Mouse (Mus musculus) embryonic facial prominence, embryonic 11.5 days (tissue): ENCODE data around the gene Xrn2. TPM values are rescaled to one million over a fixed set of nuclear protein-coding genes. Genes with fewer than 3 reads are reported as not detected.

Source experiments
- ATAC-seq: fragments of 200-750 bp; cut with Nextera tagmentation; replicated peaks from 2 replicates; pipeline ENCODE4 v1.8.0; 2017; ENCODE audit warnings: low read depth; ENCODE audit not compliant: insufficient number of reproducible peaks, low FRiP score, low TSS enrichment
- DNase-seq: peaks from one replicate; pipeline ENCODE4 v3.0.0-alpha.2; 2015; ENCODE audit warnings: low spot score
- H3K27ac ChIP-seq: fragments of 300-500 bp; sonication (generic); replicated peaks from 2 replicates; pipeline ENCODE4 v1.5.1; 2014; ENCODE audit warnings: mild to moderate bottlenecking, low read depth, low read length, control low read depth
- H3K27me3 ChIP-seq: fragments of 300-500 bp; sonication (generic); 2 replicates; pipeline ENCODE4 v1.6.1; 2014; ENCODE audit warnings: mild to moderate bottlenecking, low read length, moderate library complexity, mixed read lengths; ENCODE audit not compliant: control insufficient read depth, insufficient read depth
- H3K36me3 ChIP-seq: fragments of 300-500 bp; sonication (generic); replicated peaks from 2 replicates; pipeline ENCODE4 v1.6.1; 2014; ENCODE audit warnings: low read depth, mild to moderate bottlenecking, low read length, moderate library complexity, mixed read lengths; ENCODE audit not compliant: control insufficient read depth, insufficient read depth
- H3K4me1 ChIP-seq: fragments of 300-500 bp; sonication (generic); 2 replicates; pipeline ENCODE4 v1.6.1; 2014; ENCODE audit warnings: low read length, mixed read lengths; ENCODE audit not compliant: control insufficient read depth, insufficient read depth
- H3K4me2 ChIP-seq: fragments of 300-500 bp; sonication (generic); 2 replicates; pipeline ENCODE4 v1.6.1; 2014; ENCODE audit warnings: low read depth, mild to moderate bottlenecking, control low read depth, low read length, moderate library complexity
- H3K4me3 ChIP-seq: fragments of 300-500 bp; sonication (generic); 2 replicates; pipeline ENCODE4 v1.5.1; 2014; ENCODE audit warnings: low read depth, low read length, control low read depth
- H3K9ac ChIP-seq: fragments of 300-500 bp; sonication (generic); replicated peaks from 2 replicates; pipeline ENCODE4 v1.6.1; 2014; ENCODE audit warnings: mild to moderate bottlenecking, control low read depth, low read length
- H3K9me3 ChIP-seq: fragments of 300-500 bp; sonication (generic); replicated peaks from 2 replicates; pipeline ENCODE4 v1.6.1; 2016; ENCODE audit warnings: mild to moderate bottlenecking, low read length, inconsistent platforms, mixed read lengths; ENCODE audit not compliant: control insufficient read depth
- WGBS: fragments of 180-500 bp; shearing (Covaris S2); extraction: QIAGEN DNeasy Blood & Tissue Kit; methylation state at CpG from one replicate; pipeline ENCODE4 v1.1.7; 2014; 5-methylcytosine and 5-hydroxymethylcytosine counted together
- polyA plus RNA-seq: library from polyadenylated mRNA; unstranded; fragments of >200 nt; fragmentation: Nextera tagmentation; extraction: Ambion mirVana; gene quantifications from 2 replicates; pipeline ENCODE4 v1.2.1, GENCODE M21; 2014

Xrn2 gene
- 123 and 128 TPM in 2 replicates for polyA plus RNA-seq

DNA sequence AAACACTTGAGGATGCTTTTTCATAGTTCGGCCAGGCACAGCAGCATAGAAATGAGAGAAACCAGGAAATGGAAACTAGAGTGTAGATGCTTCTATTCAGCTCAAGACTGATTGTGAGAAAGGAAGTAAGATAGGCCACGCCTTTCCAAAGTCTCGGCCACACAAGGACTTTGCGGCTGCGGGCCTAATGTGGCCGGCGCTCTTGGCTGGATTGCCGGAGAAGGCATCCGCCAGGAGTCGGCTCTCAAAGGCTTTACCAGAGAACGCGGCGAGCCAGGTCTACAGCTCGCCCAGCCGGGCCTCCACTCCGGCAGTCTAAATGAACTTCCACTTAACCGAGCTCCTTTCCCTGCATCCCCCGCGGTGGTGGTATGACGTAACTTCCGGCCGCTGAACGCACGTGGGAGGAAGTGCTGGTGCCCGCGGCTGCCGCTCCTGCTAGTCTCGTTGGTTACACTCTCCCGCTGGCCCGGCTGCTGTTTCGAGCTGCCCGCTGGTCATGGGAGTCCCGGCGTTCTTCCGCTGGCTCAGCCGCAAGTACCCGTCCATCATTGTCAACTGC, at the start of gene Xrn2:
TSS of gene Xrn2 (plus strand) at position 374 of the 562 bp plus-strand sequence.
- ATAC-seq (peak; percentile 94), DNase-seq (peak; percentile 96)
- Histone ChIP-seq H3K9me3 (no peaks in the 10 kb centered on the region), H3K9ac (peak within 1 kb of the TSS; percentile 89), H3K4me1 (no peaks in the 10 kb centered on the region), H3K4me2 (peak within 1 kb of the TSS; percentile 66), H3K27me3 (no peaks in the 10 kb centered on the region), H3K4me3 (peak within 1 kb of the TSS; percentile 82), H3K36me3 (no peaks in the 10 kb centered on the region), H3K27ac (peak within 1 kb of the TSS; percentile 98)
- under 1% methylated on average over 37 of the region's 37 CpGs for WGBS

DNA sequence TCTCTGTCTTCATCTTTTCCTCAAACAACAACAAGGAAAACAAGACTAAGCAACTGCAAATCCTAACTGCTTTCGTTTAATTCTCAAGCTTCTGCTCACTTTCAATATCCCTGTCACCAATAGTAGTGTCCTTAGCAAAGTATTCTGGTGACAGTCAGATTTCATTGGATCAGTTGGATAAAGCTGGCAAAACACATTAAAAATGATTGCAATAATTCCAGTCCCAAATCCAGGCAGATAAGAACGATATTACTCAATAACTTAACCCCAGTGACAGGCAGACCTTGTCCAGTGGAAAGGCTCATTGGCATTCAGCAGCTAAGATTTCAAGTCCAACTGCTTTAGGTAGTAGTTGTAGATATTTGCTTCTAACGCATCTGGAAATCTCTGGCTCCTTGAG, 37.8 kb upstream of the Xrn2 start:
- no peak overlapping the region for H3K4me3 ChIP-seq
- H3K27ac ChIP-seq: no peak overlapping the region
- H3K36me3 ChIP-seq: no peaks in the 10 kb centered on the region
- no peaks in the 10 kb centered on the region for H3K4me1 ChIP-seq
- 85% methylated on average over 3 of the region's 3 CpGs for WGBS
- H3K4me2 ChIP-seq: no peak overlapping the region
- H3K9me3 ChIP-seq: no peaks in the 10 kb centered on the region
- H3K27me3 ChIP-seq: no peaks in the 10 kb centered on the region
- DNase-seq (no peak), ATAC-seq (no peak)
- H3K9ac ChIP-seq: no peak overlapping the region

DNA sequence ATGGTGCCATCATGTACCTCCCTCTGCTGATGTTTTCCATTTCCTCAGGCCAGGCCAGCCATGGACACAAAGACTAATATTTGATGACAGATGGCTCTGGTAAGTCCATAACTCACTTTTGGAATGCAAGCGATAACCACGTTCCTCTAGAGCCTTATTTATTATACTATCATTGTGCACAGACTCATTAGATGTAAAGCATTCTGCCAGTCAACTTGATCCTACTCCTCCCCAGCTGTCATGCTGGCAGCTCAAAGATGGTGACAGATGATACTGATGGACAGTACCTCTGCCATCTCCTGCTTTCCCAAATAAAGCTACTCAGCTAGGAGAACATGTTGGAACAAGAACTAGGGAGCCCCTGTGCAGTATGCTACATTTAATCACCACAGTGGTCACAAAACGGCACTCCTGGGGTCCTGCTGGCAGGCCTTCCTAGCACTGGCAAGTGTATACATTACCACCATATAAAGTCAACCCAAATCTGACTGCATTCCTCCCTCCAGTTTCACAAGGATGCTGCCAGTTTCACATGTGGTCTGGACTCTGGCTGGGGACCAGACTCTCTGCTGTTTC, 37.3 kb upstream of the Xrn2 start:
- Histone ChIP-seq H3K4me3 (no peak overlapping the region), H3K27me3 (no peaks in the 10 kb centered on the region), H3K9me3 (no peaks in the 10 kb centered on the region), H3K4me1 (no peaks in the 10 kb centered on the region), H3K36me3 (no peaks in the 10 kb centered on the region), H3K4me2 (no peak overlapping the region), H3K27ac (no peak overlapping the region), H3K9ac (no peak overlapping the region)
- WGBS: 82% methylated on average over 3 of the region's 3 CpGs
- DNase-seq (no peak), ATAC-seq (no peak)

DNA sequence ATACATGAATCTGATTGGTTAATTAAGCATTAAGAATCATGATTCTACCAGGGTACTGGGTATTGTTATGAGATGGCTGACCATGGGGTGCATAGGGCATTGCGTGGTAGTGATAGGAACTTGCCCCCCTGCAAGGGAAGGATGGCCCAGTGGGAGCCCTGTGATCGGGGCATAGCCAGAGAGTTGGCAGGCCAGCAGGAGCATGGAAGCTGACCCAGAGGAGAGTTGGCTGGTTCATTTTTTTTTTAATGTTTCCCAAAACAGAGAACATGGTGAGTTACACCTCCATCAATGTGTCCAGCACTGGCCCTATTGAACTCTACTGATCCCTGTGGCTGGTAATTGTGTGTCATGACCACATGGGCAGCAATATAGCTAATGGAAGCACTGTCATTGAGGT, 30.0 kb upstream of the Xrn2 start:
- no peaks in the 10 kb centered on the region for H3K27me3 ChIP-seq
- no peaks in the 10 kb centered on the region for H3K9me3 ChIP-seq
- DNase-seq (no peak), ATAC-seq (no peak)
- no peak overlapping the region for H3K9ac ChIP-seq
- H3K4me3 ChIP-seq: no peak overlapping the region
- no peaks in the 10 kb centered on the region for H3K4me1 ChIP-seq
- WGBS: 90% methylated on average over 2 of the region's 2 CpGs
- no peaks in the 10 kb centered on the region for H3K36me3 ChIP-seq
- no peak overlapping the region for H3K27ac ChIP-seq
- H3K4me2 ChIP-seq: no peak overlapping the region

DNA sequence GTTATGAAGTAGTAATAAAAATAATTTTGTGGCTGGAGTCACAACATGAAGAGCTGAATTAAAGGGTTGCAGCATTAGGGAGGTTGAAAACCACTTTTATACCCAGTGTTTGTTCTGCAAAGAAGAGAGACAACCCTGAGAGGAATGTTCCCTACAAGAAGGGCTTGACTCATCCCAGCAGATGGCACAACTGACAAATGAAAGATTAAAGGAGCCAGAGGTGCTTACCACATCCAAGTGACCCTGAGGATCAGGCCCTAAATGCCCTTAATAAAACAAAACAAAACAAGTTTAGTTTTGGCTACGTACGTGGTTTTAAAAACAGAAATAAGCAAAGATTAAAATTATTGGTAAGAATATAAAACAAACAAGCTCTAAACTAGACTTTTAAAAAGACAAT, 28.0 kb upstream of the Xrn2 start:
- Histone ChIP-seq H3K4me3 (no peak overlapping the region), H3K4me1 (no peaks in the 10 kb centered on the region), H3K36me3 (no peaks in the 10 kb centered on the region), H3K9ac (no peak overlapping the region), H3K27me3 (no peaks in the 10 kb centered on the region), H3K4me2 (no peak overlapping the region), H3K27ac (no peak overlapping the region), H3K9me3 (no peaks in the 10 kb centered on the region)
- no peak for DNase-seq
- no peak for ATAC-seq
- 83% methylated on average over 2 of the region's 2 CpGs for WGBS

DNA sequence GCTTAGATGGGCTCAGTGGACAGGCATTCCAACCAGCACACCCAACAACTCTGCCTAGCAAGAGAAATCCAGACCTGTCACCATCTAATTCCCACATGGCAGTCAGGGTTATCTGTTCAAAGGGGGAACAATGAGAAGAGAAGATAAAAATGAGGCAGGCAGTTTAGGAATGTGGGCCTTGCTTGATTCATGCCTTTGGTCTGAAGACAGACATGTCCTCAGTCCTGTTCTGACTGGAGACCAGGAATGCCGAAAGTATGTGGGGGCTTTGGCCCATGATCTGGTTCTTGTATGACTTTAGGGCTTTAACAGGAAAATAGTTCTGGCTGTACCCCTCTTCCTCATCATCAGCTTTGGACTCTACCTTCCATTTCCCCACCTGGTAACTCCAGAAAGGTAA, 27.0 kb upstream of the Xrn2 start:
- Histone ChIP-seq H3K36me3 (no peaks in the 10 kb centered on the region), H3K27ac (no peak overlapping the region), H3K27me3 (no peaks in the 10 kb centered on the region), H3K4me1 (no peaks in the 10 kb centered on the region), H3K4me3 (no peak overlapping the region), H3K9me3 (no peaks in the 10 kb centered on the region), H3K9ac (no peak overlapping the region), H3K4me2 (no peak overlapping the region)
- DNase-seq: no peak
- ATAC-seq: no peak
- 81% methylated on average over 1 of the region's 1 CpGs for WGBS

- no peak for ATAC-seq
- Histone ChIP-seq H3K4me3 (no peak overlapping the region), H3K36me3 (no peaks in the 10 kb centered on the region), H3K4me1 (no peaks in the 10 kb centered on the region), H3K9me3 (no peaks in the 10 kb centered on the region), H3K27ac (no peak overlapping the region), H3K27me3 (no peaks in the 10 kb centered on the region), H3K9ac (no peak overlapping the region), H3K4me2 (no peak overlapping the region)
- no peak for DNase-seq
These were observed 26.4 kb upstream of the Xrn2 start for GRCm38 (mm10) chr2:146986429-146986828.

GRCm38 (mm10) chr2:147007265-147007664, 5.5 kb upstream of the Xrn2 start:
- no peak overlapping the region for H3K27ac ChIP-seq
- no peaks in the 10 kb centered on the region for H3K36me3 ChIP-seq
- no peak overlapping the region for H3K9ac ChIP-seq
- no peak for ATAC-seq
- no peaks in the 10 kb centered on the region for H3K4me1 ChIP-seq
- no peak for DNase-seq
- H3K9me3 ChIP-seq: no peaks in the 10 kb centered on the region
- no peak overlapping the region for H3K4me2 ChIP-seq
- WGBS: 85% methylated on average over 2 of the region's 2 CpGs
- no peak overlapping the region for H3K4me3 ChIP-seq
- no peaks in the 10 kb centered on the region for H3K27me3 ChIP-seq
